Mouse (Mus musculus) spleen, embryonic (tissue): Measurements from ENCODE around the gene Prss41.

Source experiments
- CTCF ChIA-PET: fragments of 350-600 bp; sonication (Branson Sonifier 250); formaldehyde crosslinking; loops from one replicate; lab custom pipeline; 2022; lab: Charles Lee

Prss41 gene

DNA sequence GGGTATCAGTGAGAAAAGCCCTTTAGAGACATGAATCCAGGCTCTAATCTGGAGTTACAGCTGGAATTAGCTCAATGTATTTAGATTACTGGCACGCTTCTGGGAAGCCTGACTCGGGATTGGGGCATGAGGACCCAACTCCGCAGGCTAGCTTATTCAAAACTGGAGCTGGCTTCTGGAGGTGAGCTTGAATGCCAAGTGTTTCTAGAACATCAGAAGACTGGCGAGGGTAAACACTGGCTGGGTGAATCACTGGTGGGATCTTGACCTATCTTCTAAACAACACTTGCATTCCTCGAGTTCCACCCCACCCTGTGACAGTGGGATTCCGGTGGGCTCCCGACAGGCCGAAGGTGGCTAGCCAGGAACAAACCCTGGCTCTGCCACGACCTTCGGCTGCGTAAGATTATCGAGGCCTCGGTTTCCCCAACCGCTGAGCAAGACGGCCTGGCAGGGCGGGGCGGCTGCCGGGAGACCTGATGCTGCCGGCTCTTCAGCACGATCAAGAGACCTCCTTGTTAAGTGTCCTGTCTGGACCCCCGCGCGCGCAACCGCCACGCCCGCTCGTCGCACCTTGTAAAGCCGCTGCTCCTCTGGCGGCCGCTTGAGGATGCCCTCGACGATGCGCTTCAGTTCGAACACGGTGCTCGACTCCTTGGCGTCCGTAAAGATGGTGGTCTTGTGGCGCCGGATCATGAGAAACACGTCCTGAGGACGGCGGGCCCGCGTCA is 15.5 kb downstream of the Prss41 start:
- CTCF ChIA-PET = interaction anchor here (0.6 kb wide), 1 partner anchor 44 kb away, joined by 4 read pairs; no protein-coding TSS in a partner anchor

DNA sequence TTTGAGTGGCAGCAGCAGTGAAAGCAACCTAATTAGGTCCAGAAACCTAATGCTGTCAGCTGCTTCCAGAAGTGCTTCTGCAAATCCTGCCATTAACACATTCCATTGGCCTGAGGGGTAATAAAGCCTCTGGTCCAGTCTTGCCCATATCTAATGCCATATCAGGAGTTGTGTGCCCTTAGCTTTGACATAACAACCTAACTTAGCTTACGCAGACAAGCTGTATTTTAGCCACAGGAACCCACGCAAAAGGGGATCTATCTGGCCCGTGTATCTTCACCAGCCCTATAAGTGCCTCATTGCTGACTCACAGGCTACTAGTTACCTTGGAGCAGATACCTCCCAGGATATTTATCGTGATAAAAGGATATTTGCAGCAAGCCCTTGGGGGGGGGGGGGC is 18.4 kb downstream of the Prss41 start:
- CTCF ChIA-PET = interaction anchor here (0.6 to 0.7 kb wide), 2 partner anchors 14 to 164 kb away, joined by 4 to 7 read pairs; no protein-coding TSS in a partner anchor

DNA sequence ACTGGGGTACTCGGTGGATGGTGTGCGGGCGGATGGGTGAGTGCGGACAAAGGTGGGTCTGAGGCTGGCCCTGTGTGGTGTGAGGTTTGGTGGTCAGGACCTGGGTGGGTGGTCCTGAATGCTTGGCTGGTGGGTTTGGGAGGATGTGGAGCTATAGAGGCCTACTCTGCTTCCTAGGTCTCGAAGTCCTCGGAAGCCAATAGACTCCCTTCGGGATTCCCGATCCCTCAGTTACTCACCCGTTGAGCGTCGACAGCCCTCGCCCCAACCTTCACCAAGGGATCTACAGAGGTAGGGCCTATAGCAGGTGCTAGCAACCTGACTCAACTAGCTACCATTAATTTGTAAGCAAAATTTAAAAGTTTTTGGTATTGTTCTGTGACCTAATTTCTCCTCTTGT is 20.4 kb downstream of the Prss41 start:
- CTCF ChIA-PET = no interaction called here

DNA sequence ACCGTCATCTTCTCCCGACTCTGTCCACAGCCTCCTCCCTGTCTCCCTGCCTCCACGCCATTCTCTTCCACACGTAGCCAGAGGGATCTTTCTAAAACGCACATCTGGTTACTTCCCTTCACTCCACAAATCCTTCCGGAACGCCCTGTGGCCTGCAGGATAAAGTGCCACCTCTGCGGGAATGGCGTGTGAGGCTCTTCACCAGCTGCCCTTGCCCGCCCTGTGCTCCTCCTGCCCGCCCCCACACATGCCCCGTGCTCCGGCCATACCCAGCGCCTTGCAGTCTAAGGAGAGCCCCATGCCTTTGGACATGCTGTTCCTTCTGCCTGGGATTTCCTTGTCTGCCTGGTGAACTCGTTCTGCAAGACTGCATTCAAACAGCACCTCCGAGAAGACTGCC is 21.0 kb downstream of the Prss41 start:
- CTCF ChIA-PET = no interaction called here

DNA sequence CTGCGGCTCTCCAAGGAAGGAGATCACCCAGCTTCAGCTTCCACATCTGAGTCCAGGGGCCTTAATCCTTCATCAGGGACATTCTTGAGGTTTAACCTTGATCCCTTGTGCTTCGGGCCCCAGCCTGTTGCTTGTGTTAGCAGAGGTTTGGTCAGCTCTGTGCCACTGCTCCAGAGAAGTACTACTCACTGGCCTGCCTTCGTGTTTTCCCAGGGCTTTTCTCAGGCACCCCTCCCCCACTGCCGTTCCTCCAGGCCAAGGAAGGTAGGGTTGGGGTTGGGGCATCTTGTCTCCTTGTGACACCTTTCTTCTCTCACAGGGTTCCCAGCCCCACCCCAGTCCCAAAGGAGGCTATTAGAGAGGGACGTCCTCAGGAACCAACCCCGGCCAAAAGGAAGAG is 21.9 kb downstream of the Prss41 start:
- CTCF ChIA-PET = interaction anchor here (1.4 kb wide), 1 partner anchor 18 kb away, joined by 7 read pairs; no protein-coding TSS in a partner anchor

DNA sequence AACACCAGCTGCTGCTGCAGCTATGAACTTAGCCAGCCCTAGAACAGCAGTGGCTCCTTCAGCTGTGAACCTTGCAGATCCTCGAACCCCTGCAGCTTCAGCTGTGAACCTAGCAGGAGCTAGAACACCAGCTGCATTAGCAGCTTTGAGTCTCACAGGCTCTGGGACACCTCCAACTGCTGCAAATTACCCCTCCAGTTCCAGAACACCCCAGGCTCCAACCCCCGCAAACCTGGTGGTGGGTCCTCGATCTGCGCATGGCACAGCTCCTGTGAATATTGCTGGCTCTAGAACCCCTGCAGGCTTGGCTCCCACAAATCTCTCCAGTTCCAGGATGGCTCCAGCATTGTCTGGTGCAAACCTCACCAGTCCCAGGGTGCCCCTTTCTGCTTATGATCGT is 23.2 kb downstream of the Prss41 start:
- CTCF ChIA-PET = no interaction called here

DNA sequence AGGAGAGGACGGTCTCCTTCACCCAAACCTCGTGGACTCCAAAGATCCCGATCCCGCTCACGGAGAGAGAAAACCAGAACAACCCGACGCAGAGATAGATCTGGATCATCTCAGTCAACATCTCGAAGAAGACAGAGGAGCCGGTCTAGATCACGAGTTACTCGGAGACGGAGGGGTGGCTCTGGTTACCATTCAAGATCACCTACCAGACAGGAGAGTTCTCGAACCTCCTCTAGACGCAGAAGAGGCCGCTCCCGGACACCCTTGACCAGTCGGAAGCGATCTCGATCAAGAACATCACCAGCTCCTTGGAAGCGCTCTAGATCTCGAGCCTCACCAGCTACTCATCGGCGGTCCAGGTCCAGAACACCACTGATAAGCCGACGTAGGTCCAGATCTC is 24.7 kb downstream of the Prss41 start:
- CTCF ChIA-PET = no interaction called here

DNA sequence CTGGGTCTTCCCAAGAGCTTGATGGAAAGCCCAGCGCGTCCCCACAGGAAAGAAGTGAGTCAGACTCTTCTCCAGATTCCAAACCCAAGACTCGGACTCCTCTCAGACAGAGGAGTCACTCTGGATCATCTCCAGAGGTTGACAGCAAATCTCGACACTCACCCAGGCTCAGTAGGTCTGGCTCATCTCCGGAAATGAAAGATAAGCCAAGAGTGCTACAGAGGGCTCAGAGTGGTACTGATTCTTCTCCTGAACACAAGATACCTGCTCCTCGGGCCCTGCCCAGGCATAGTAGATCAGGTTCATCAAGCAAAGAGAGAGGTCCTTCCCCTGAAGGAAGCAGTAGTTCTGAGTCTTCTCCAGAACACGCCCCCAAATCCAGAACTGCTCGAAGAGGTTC is 25.4 kb downstream of the Prss41 start:
- CTCF ChIA-PET = no interaction called here

DNA sequence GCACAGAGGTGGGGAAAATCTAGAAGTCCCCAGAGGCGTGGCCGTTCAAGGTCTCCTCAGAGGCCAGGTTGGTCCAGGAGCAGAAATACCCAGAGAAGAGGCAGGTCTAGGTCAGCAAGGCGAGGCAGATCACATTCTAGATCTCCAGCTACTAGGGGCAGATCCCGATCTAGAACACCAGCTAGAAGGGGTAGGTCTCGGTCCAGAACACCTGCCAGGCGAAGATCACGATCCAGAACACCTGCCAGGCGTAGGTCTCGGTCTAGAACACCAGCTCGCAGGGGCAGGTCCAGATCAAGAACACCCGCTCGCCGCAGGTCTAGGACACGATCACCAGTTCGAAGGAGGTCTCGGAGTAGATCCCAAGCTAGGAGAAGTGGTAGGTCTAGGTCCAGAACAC is 28.3 kb downstream of the Prss41 start:
- CTCF ChIA-PET = no interaction called here

DNA sequence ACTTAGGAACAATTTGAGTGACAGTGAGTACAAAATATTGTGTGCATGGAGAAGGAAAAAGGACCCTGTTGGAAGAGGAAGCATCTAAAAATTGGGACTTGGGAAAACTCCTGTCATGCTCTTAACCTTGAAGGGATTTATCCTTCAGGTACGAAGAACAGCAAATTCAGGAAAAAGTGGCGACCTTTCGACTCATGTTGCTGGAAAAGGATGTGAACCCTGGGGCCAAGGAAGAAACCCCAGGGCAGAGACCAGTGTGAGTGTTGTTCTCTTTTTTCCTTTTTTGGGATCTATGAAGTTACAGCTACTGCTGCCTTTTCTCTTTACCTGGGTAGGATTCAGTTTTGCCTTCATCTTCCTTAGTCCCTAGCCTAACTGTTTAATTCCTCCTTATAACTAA is 36.1 kb downstream of the Prss41 start:
- CTCF ChIA-PET = no interaction called here

DNA sequence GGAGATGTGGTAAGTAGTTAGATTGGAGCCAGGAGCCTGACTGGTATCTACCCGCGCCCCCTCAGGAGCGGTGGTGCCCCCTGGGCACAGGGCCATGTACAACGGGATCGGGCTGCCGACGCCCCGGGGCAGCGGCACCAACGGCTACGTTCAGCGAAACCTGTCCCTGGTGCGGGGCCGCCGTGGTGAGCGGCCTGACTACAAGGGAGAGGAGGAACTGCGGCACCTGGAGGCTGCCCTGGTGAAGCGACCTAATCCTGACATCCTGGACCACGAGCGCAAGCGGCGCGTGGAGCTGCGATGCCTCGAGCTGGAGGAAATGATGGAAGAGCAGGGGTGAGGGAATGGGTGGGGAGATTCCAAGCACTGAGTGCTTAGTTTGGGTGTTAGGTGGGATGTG is 37.1 kb downstream of the Prss41 start:
- CTCF ChIA-PET = no interaction called here

DNA sequence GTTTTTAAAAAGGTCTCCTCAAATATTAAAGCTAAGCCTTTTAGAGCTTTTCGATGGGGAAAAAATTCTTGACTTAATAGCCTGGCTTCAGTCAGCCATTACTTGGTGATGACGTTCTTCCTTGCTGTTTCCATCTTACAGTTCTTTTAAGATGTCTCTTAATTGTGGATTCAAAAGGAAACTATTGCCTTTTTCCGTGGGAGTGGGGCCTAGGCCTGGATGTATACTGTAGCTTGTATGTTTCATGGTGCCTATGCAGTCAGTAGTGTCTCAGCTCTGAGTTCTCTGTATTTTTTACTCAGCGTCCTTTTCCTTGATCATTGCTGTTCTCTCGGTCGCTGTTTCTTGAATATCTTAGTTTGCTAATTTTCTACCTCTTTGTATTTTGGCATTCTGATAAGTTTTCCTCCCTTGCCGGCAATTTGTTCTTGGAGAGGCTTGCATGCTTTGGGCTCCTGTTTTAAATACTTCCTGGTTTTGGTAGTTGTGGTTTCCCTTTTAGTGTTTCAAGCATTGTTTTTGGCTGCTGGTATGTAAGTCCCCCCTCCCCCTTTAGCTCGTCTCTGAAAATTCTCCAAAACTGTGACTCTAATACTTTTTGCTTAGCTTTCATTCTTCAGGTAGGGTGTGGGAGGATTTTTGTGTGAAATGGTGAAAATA is 39.4 kb downstream of the Prss41 start:
- CTCF ChIA-PET = interaction anchor here (0.6 to 0.8 kb wide), 3 partner anchors 9 to 57 kb away, joined by 3 to 7 read pairs (median 5); no protein-coding TSS in a partner anchor

DNA sequence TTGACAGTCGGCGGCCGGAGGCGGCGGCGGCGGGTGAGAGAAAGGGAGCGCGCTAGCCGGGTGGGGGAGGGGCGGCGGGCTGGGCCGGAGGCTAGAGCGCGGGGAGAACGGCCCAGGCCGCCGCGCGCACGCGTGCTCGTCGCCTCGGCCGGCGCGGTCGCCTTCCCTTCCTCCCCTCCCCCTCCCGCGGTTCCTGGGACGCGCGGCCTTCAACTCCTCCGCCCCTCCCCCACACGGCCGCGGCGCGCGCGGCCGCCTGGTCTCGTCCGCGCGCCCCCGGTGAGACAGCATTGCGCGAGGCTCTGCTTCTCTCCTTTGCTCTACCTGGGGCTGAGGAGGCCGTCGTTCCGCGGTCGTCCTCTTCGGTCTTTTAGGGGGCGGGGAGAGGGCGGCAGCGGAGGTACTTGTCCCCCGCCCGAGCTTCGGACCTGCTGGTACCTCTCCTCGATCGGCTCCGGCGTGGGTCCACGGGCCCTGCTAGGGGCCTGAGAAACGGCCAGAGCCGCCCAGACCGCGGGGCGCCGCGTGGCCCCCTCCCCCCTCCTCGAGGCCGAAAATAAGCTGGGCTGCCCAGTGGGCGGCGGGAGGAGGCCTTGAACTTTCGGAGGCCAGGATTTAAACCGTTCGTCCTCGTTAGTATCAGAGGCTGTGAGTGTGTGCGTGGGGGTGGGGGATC is 40.5 kb downstream of the Prss41 start:
- CTCF ChIA-PET = interaction anchor here (0.7 kb wide), 2 partner anchors 9 to 77 kb away, joined by 6 to 8 read pairs; no protein-coding TSS in a partner anchor

DNA sequence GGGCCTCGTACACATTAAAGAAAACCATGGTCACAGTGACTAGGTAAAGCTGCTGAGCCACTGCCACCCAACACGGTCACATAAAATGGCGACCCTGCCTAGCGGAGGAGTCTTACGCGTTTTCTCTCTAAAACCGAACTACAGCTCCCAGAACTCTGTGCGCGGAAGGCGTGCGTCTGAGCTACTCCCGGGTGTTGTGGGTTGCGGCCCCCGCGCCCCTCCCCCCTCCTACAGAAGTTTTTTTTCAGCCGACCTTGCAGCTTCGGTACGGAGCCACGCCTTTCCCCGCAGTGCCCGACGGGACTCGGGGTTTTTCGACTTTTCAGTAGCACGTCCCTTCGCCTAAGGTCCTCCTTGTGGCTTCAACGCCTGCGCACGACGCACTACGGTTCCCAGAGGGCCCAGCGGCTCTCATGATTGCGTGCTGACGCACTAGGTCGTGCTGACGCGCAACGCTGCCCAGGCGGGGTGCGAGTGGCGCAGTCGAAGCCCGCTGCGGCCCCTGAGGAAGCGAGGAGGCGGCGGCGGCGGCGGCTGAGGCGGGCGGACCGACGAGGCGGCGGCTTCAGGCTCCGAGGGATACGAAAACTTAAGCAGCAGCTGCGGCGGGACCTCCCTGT is 41.1 kb downstream of the Prss41 start:
- CTCF ChIA-PET = interaction anchor here (0.7 kb wide), 1 partner anchor 10 kb away, joined by 6 read pairs; no protein-coding TSS in a partner anchor

DNA sequence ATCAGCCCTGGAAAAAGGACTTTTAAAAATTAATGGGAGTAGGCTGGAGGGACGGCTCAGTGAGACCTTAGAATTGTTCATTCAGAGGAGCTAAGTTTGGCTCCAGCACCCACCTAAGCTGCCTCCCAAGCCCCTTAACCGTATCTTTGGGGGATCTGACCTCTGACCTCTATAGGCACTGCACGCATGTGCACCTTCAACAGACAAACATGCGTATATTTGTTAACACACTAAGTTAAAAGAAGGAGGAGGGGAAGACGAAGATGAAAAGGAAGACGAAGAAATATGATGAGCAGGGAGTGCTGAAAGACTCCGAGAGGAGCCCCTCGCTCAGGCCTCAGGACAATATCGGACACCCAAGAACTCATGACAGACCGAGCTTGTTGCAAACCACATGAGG is 42.3 kb downstream of the Prss41 start:
- CTCF ChIA-PET = no interaction called here

DNA sequence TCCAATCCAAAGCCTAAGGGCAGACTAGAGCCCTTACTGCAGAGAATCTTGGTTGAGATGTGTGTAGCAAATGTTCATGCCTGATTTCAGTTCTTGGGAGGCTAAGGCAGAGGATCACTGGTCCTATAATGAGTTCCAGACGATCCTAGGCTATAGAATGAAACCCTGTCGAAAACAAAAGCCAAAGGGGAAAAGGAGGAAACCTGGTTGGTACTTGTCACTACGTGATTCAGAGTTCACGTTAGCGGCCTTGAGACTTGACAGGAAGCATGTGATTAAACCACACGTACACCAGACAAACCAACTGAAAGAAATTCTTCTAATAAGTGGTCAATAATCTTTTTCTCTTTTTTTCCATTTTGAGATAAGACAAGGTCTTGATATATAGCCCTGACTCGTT is 46.7 kb downstream of the Prss41 start:
- CTCF ChIA-PET = no interaction called here

DNA sequence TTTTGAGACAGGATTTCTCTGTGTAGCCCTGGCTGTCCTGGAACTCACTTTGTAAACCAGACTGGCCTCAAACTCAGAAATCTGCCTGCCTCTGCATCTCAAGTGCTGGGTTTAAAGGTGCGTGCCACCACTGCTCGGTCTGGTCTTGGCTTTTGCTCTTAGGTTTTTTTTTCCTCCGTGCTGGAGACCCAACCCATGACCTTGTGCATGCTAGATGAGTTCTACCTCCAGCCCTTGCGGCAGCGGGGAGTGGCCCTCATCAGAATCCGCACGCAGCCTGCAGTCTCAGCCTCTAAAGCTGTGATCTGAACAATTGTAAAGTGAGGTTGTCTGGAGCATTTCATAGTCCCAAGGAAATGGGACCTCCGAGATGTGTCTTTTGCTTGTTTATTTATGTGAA is 48.6 kb downstream of the Prss41 start:
- CTCF ChIA-PET = no interaction called here

DNA sequence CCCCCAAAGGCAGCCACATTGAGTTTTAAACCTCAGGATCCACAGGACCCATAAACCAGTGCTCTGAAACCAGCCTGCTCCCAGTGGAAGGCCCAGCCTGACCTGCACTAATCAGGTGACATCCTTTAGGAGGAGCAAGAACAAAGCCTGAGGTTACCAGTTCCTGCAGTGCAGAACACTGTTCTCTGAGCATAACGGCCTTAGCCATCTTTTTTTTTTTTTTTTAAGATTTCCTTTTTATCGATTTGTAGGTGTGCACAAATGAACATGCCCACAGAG is 53.0 kb downstream of the Prss41 start:
- CTCF ChIA-PET = no interaction called here

DNA sequence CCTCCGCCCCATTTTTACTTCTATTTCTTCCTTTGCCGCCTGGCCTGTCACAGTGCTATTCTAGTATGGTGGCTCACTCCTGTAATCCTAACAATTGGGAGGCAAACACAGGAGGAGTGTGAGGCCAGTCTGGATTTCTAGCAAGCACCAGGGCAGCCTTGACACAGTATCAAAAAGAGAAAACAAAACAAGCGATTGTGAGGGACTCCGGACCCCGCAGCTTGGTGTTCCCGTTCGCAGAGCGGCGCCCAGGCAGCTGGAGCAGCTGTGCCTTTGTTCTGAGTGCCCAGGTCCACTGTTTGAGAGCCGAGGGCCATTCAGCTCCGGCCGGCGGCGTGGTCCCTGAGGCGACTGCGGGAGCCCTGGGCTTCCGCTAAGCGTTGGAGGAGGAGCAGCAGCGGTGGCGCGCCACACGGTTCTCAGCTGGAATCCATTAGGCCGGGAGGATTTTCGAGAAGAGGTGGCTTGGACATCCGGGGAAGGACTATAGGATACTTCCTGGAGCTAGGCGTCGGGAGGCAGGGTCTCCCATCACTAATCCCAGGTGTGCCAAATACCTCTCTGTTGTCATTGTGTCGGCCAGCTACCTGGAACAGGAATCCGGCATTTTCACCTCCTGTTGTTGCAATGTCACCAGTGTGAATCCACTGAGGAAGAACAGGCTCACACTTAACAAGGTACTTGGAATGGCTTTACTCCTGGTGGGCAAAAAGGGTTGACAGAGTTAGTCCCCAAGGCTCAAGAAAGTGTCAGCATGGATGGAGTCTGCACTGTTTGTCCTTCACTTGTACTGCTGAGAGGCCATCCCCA is 53.5 kb downstream of the Prss41 start, which contains the start of gene Srrm2:
Gene Srrm2 (plus strand): TSS at position 264 of the 810 bp plus-strand sequence.
- CTCF ChIA-PET = no interaction called here

DNA sequence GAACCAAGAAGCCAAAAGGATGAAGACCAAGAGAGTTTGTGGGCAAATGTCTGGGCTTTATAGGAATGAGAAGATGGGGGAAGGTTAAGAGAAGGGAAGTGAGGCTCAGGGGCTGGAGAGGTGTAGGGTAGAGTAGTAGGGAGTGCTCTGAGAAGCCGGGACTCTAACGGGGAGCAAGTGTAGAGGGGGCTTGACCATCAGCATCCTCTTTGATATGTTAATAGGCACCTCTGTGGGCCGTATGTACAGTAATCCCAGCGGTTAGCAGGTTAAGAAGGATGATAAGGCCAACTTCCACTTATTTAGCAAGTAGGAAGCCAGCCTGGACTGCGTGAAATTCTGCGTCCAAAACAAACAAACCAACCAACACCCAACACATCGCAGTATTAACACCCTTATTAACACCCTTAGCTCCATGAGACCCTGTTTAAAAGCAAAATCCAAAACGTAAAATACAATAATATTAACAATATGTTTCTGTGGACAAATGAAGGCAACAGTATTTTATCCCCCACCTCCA is 54.2 kb downstream of the Prss41 start:
- CTCF ChIA-PET = no interaction called here

DNA sequence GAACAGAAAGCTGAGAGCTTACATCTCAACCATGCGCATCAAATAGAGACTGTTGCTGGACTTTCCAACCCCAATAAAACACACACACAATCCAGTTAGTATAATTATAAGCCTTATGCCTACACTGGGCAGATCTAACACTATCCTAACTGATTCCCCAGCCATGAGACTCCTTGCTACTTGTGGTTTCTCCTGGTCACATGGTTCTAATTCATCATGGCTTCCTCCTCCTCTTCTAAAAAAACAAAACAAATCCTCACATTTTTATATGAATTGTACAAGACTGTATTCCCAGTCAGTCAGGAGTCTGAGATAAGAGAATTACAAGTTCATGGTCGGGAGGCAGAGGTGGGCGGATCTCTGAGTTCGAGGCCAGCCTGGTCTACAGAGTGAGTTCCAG is 55.0 kb downstream of the Prss41 start:
- CTCF ChIA-PET = no interaction called here
